Mouse (Mus musculus) R1 (cell line): ENCODE results near the gene Elovl3.
"Not testable (repeated sequence)": the region's sequence is repeated elsewhere in the genome, so short reads cannot be mapped to it uniquely, and the experiment has no call there.

Source experiments
- DNase-seq: peaks from one replicate; pipeline ENCODE4 v3.0.0-alpha.2; 2018; ENCODE audit warnings: low read depth, low spot score

The Elovl3 gene

GRCm38 (mm10) chr19:46131694-46132525, at the start of gene Elovl3:
TSS of gene Elovl3 (plus strand) at chr19:46131897.
- DNase-seq = peak; percentile 53

- no peak for DNase-seq
Observed at GRCm38 (mm10) chr19:46085185-46085584, 46.5 kb upstream of the Elovl3 start.

GRCm38 (mm10) chr19:46086337-46086736, 45.4 kb upstream of the Elovl3 start:
- DNase-seq = peak; percentile 88

- no peak for DNase-seq
Observed at GRCm38 (mm10) chr19:46087871-46088270, 43.8 kb upstream of the Elovl3 start.

GRCm38 (mm10) chr19:46091641-46092040, 40.1 kb upstream of the Elovl3 start:
- DNase-seq = no peak

GRCm38 (mm10) chr19:46094144-46094543, 37.6 kb upstream of the Elovl3 start:
- peak; percentile 74 for DNase-seq

GRCm38 (mm10) chr19:46095291-46095690, 36.4 kb upstream of the Elovl3 start:
- no peak for DNase-seq

- no peak for DNase-seq
Observed at GRCm38 (mm10) chr19:46096396-46096795, 35.3 kb upstream of the Elovl3 start.

- no peak for DNase-seq
Observed at GRCm38 (mm10) chr19:46099561-46099960, 32.1 kb upstream of the Elovl3 start.

GRCm38 (mm10) chr19:46103437-46104186, 28.1 kb upstream of the Elovl3 start:
- no peak for DNase-seq

GRCm38 (mm10) chr19:46104187-46104557, 27.5 kb upstream of the Elovl3 start:
- DNase-seq = no peak

- peak; percentile 25 for DNase-seq
Observed at GRCm38 (mm10) chr19:46110214-46110613, 21.5 kb upstream of the Elovl3 start.

GRCm38 (mm10) chr19:46110781-46111180, 20.9 kb upstream of the Elovl3 start:
- no peak for DNase-seq

GRCm38 (mm10) chr19:46114617-46115016, 17.1 kb upstream of the Elovl3 start:
- peak; percentile 48 for DNase-seq

- no peak for DNase-seq
Observed at GRCm38 (mm10) chr19:46119458-46119857, 12.2 kb upstream of the Elovl3 start.

- DNase-seq = no peak
Observed at GRCm38 (mm10) chr19:46120872-46121271, 10.8 kb upstream of the Elovl3 start.

- no peak for DNase-seq
Observed at GRCm38 (mm10) chr19:46123876-46124275, 7.8 kb upstream of the Elovl3 start.

- DNase-seq = no peak
Observed at GRCm38 (mm10) chr19:46124651-46125050, 7.0 kb upstream of the Elovl3 start.

GRCm38 (mm10) chr19:46126301-46126700, 5.4 kb upstream of the Elovl3 start:
- DNase-seq = no peak

- DNase-seq = not testable (repeated sequence)
Observed at GRCm38 (mm10) chr19:46129737-46130136, 2.0 kb upstream of the Elovl3 start.

GRCm38 (mm10) chr19:46131283-46131682, 414 bp upstream of the Elovl3 start:
- DNase-seq = no peak

- no peak for DNase-seq
Observed at GRCm38 (mm10) chr19:46132577-46132976, 880 bp downstream of the Elovl3 start.

GRCm38 (mm10) chr19:46135297-46135696, 3.6 kb downstream of the Elovl3 start:
- peak; percentile 87 for DNase-seq
